Comparison of ENCODE assay signal across 8 mouse cellular contexts in genomic region chr12:73046607-73047180, GRCm38 (mm10). TPM values are rescaled to one million over a fixed set of nuclear protein-coding genes. Genes with fewer than 3 reads are reported as not detected.
DNase-seq lines count a peak whose midpoint lies in the region; ATAC-seq and TF ChIP-seq lines count a peak whose summit lies in the region.

No protein-coding gene starts in this region.

- peak; percentile 22 to 28 for DNase-seq in cerebellum, adult 18-20 months
- DNase-seq in cerebellum, adult 11-12 months = no peak
- DNase-seq in adrenal gland, postnatal 4 days (ENCODE audit: low spot score in 2 of 2) = peak; percentile 57 to 63
- peak; percentile 97 for DNase-seq in gastrocnemius, adult 2 months
- DNase-seq in hindbrain, embryonic 14.5 days (ENCODE audit: low spot score) = peak; percentile 71
- DNase-seq in liver, adult 2 months (ENCODE audit: extremely low read depth, low read depth, low spot score) = no peak
- DNase-seq in midbrain, postnatal 0 days (ENCODE audit: low spot score) = peak; percentile 52
- peak; percentile 68 for DNase-seq in thymus, adult 2 months

- no peak for TF ChIP-seq POLR2A in liver, adult 2 months (IDR thresholded peaks at IDR 0.05; ENCODE audit: extremely low read depth, insufficient read depth, low read length)
- no peak for TF ChIP-seq POLR2A in thymus, adult 2 months (IDR thresholded peaks at IDR 0.05; ENCODE audit: control insufficient read depth, extremely low read depth, insufficient read depth, low read length, poor library complexity)

- peak; percentile 79; the same call in 1 of the 2 replicates for ATAC-seq in hindbrain, embryonic 14.5 days (ENCODE audit: low FRiP score)
- ATAC-seq in midbrain, postnatal 0 days (ENCODE audit: low FRiP score) = peak; percentile 56; the same call in 1 of the 2 replicates

- peaks cover 98% of the 10 kb centered on the region for H3K27me3 ChIP-seq in hindbrain, embryonic 14.5 days (ENCODE audit: control insufficient read depth, insufficient read depth, low read length)
- peaks cover 38% of the 10 kb centered on the region for H3K27me3 ChIP-seq in liver, adult 2 months (ENCODE audit: control insufficient read depth, insufficient read depth, low read length)
- peaks cover 83% of the 10 kb centered on the region for H3K27me3 ChIP-seq in midbrain, postnatal 0 days (ENCODE audit: insufficient read depth, low read length)
- H3K27me3 ChIP-seq in thymus, adult 2 months (ENCODE audit: control insufficient read depth, insufficient read depth, low read length) = peaks cover 42% of the 10 kb centered on the region

- whole genome bisulfite sequencing in hindbrain, embryonic 14.5 days = under 1% methylated on average over 38 of the region's 38 CpGs
- 1% methylated on average over 38 of the region's 38 CpGs for WGBS in liver, adult 2 months
- WGBS in midbrain, postnatal 0 days = under 1% methylated on average over 37 of the region's 38 CpGs
- under 1% methylated on average over 38 of the region's 38 CpGs for WGBS in thymus, adult 2 months

- peak overlapping the region; percentile 98 for H3K27ac ChIP-seq in gastrocnemius, adult 2 months
- no peak overlapping the region for H3K27ac ChIP-seq in hindbrain, embryonic 14.5 days
- no peak overlapping the region for H3K27ac ChIP-seq in liver, adult 2 months (replicated peaks; ENCODE audit: insufficient read depth, low read depth, low read length)
- no peak overlapping the region for H3K27ac ChIP-seq in midbrain, postnatal 0 days (ENCODE audit: low read depth, low read length)
- H3K27ac ChIP-seq in thymus, adult 2 months (ENCODE audit: control insufficient read depth, insufficient read depth, low read length) = no peak overlapping the region

- H3K9me3 ChIP-seq in hindbrain, embryonic 14.5 days (ENCODE audit: control insufficient read depth, low read length) = no peaks in the 10 kb centered on the region
- no peaks in the 10 kb centered on the region for H3K9me3 ChIP-seq in midbrain, postnatal 0 days (ENCODE audit: low read length)

- H3K4me2 ChIP-seq in hindbrain, embryonic 14.5 days (replicated peaks) = peak overlapping the region; percentile 47
- H3K4me2 ChIP-seq in midbrain, postnatal 0 days (ENCODE audit: low read depth, low read length, poor library complexity, severe bottlenecking) = peak overlapping the region; percentile 32

- H3K4me3 ChIP-seq in gastrocnemius, adult 2 months = peak overlapping the region; percentile 94
- H3K4me3 ChIP-seq in hindbrain, embryonic 14.5 days (replicated peaks; ENCODE audit: low read length) = peak overlapping the region; percentile 27
- peak overlapping the region; percentile 11; the same call in 1 of the 2 replicates for H3K4me3 ChIP-seq in liver, adult 2 months (ENCODE audit: insufficient read depth, low read depth, low read length)
- peak overlapping the region; percentile 23; the same call in 1 of the 2 replicates for H3K4me3 ChIP-seq in midbrain, postnatal 0 days (ENCODE audit: low read depth, low read length)
- peak overlapping the region; percentile 22 for H3K4me3 ChIP-seq in thymus, adult 2 months (ENCODE audit: control insufficient read depth, insufficient read depth, low read length)

- intact Hi-C loops in gastrocnemius, adult 2 months (cut with DNase I) = loop anchor here (5.0 kb wide), 1 partner anchor 161 kb away; no protein-coding TSS in a partner anchor

- H3K79me2 ChIP-seq in liver, adult 2 months (ENCODE audit: control insufficient read depth, insufficient read depth, low read length) = no peaks in the 10 kb centered on the region

- no peaks in the 10 kb centered on the region for H3K36me3 ChIP-seq in hindbrain, embryonic 14.5 days (replicated peaks; ENCODE audit: control insufficient read depth, insufficient read depth)
- H3K36me3 ChIP-seq in liver, adult 2 months (ENCODE audit: control insufficient read depth, insufficient read depth, low read length) = no peaks in the 10 kb centered on the region
- no peaks in the 10 kb centered on the region for H3K36me3 ChIP-seq in midbrain, postnatal 0 days (ENCODE audit: insufficient read depth, low read length)
- H3K36me3 ChIP-seq in thymus, adult 2 months (ENCODE audit: control insufficient read depth, insufficient read depth, low read length) = no peaks in the 10 kb centered on the region

- peak; percentile 15; the same call in 1 of the 2 replicates for TF ChIP-seq CTCF in gastrocnemius, adult 2 months (IDR thresholded peaks at IDR 0.05)
- no peak for TF ChIP-seq CTCF in liver, adult 2 months (IDR thresholded peaks at IDR 0.05; ENCODE audit: low read depth, low read length)
- TF ChIP-seq CTCF in midbrain, postnatal 0 days (IDR thresholded peaks at IDR 0.05) = no peak
- 0 out of 2 replicates have a peak, but pooled peaks have one; percentile 16 for TF ChIP-seq CTCF in thymus, adult 2 months (IDR thresholded peaks at IDR 0.05; ENCODE audit: borderline replicate concordance, control insufficient read depth, extremely low read depth, insufficient read depth, low read length, poor library complexity)

- no peaks in the 10 kb centered on the region for H3K4me1 ChIP-seq in hindbrain, embryonic 14.5 days (replicated peaks; ENCODE audit: control insufficient read depth, insufficient read depth, low read length)
- H3K4me1 ChIP-seq in liver, adult 2 months (ENCODE audit: control insufficient read depth, insufficient read depth, low read length) = peaks cover 8% of the 10 kb centered on the region; the same call in 1 of the 2 replicates
- H3K4me1 ChIP-seq in midbrain, postnatal 0 days (ENCODE audit: insufficient read depth, low read length) = no peaks in the 10 kb centered on the region
- H3K4me1 ChIP-seq in thymus, adult 2 months (replicated peaks; ENCODE audit: control insufficient read depth, insufficient read depth, low read length) = peaks cover 24% of the 10 kb centered on the region

- H3K9ac ChIP-seq in hindbrain, embryonic 14.5 days = no peak overlapping the region
- no peak overlapping the region for H3K9ac ChIP-seq in liver, adult 2 months (ENCODE audit: low read depth, low read length)
- no peak overlapping the region for H3K9ac ChIP-seq in midbrain, postnatal 0 days (replicated peaks; ENCODE audit: low read length, poor library complexity, severe bottlenecking)

RNA-seq across cellular contexts. Expression of gene Six1, which starts 7.0 kb away (rescaled TPM):
- total RNA-seq in adrenal gland, postnatal 4 days (2021) = 1 to 10 TPM; 4.0 to 5.6 TPM
- total RNA-seq in gastrocnemius, adult 2 months (2021) = 10 to 100 TPM; 59.8 to 68.4 TPM
- polyA plus RNA-seq in hindbrain, embryonic 14.5 days (2014; fragmentation: Nextera tagmentation; extraction: Ambion mirVana) = 0.43 and 0.53 TPM in 2 replicates
- 0.09 TPM in 1 of 2 replicates, not detected in the other for total RNA-seq in liver, adult 2 months (2014; rRNA removed)
- polyA plus RNA-seq in liver, adult 2 months (2012; rRNA removed) = not detected in 2 replicates
- 0.44 and 1.3 TPM in 2 replicates for total RNA-seq in midbrain, postnatal 0 days (2014; rRNA removed)
- 0.55 and 0.68 TPM in 2 replicates for polyA plus RNA-seq in midbrain, postnatal 0 days (2015; fragmentation: Nextera tagmentation; extraction: Ambion mirVana)
- polyA plus RNA-seq in thymus, adult 2 months (2012; rRNA removed) = 11.9 and 13.9 TPM in 2 replicates

Comparison
In these comparisons a context has a peak if more than half of its experiments do, and no peak if none do; other contexts are left out.
1. DNase-seq: peak in cerebellum, adult 18-20 months (2 of 2), adrenal gland, postnatal 4 days (2 of 2), gastrocnemius, adult 2 months (single experiment), hindbrain, embryonic 14.5 days (single experiment), midbrain, postnatal 0 days (single experiment) and thymus, adult 2 months (single experiment); none in cerebellum, adult 11-12 months (single experiment) and liver, adult 2 months (single experiment).
2. H3K4me3 ChIP-seq: peak in every context shown above with its lines; median percentile 94 in gastrocnemius, adult 2 months; 27 in hindbrain, embryonic 14.5 days; 23 in midbrain, postnatal 0 days; 22 in thymus, adult 2 months; 11 in liver, adult 2 months.
3. CTCF ChIP-seq: peak in gastrocnemius, adult 2 months (single experiment) and thymus, adult 2 months (single experiment); none in liver, adult 2 months (single experiment) and midbrain, postnatal 0 days (single experiment).
4. RNA of gene Six1, which starts 7.0 kb away (total RNA-seq): 59.8 to 68.4 TPM in gastrocnemius, adult 2 months; 4.0 to 5.6 TPM in adrenal gland, postnatal 4 days, 0.44 to 1.3 TPM in midbrain, postnatal 0 days and 0.09 TPM in liver, adult 2 months; every median in the first group is over 4 times any median in the second.